Mouse (Mus musculus) bone marrow, adult 2 months (tissue): Measurements from ENCODE around the gene Snx1.

Source experiments
- CTCF ChIP-seq: fragments of 200-500 bp; IDR thresholded peaks from 2 replicates; pipeline ENCODE4 v1.5.1; 2011; ENCODE audit warnings: low read length, control low read depth; ENCODE audit not compliant: control insufficient read depth, insufficient read depth
- POLR2A ChIP-seq: fragments of 200-500 bp; IDR thresholded peaks from 2 replicates; pipeline ENCODE4 v1.6.1; 2011; ENCODE audit warnings: low read depth, mild to moderate bottlenecking, control low read depth, low read length, borderline replicate concordance; ENCODE audit not compliant: control insufficient read depth

DNA sequence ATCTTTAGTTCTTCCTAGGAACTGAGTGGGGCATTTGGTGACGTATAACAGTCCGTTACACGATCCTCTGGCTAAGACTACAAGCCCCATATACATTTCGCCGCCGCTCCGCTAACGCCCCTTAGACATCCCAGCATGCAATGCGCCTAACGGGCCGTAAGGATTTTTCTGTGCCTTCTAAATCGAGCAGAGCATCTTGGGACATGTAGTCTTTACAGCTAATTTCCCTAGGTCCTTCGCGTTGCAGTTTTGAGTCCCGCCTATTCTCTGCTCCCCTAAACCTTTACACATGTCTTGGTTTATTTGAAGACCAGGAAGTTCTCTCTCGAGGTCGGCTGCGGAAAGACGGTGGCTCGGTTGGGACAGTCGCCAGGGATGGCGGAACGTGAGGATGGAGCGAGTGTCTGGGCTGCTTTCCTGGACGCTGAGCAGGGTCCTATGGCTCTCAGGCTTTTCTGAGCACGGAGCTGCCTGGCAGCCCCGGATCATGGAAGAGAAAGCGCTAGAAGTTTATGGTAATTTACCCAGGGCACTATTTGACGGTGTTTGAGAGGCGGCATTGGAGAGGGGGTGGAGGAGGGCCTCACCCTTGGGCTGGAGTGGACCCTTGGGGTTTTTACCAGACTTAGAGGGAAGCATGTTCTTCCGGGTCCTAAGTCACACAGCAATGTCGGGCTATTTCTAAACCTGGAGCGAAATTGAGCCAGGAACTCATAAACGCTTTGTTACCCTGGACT, at the start of gene Snx1, which contains the start of gene Ciao2a:
- TF ChIP-seq CTCF (no peak), POLR2A (peak; percentile 80)
